Mouse (Mus musculus): ENCODE measurements at regions not wholly inside any gene's neighbourhood (a gene's known extent, or its start where the extent isn't known, plus 50 kb on each side); places are given as distances from the start of the nearest gene placed in this dataset.

DNA sequence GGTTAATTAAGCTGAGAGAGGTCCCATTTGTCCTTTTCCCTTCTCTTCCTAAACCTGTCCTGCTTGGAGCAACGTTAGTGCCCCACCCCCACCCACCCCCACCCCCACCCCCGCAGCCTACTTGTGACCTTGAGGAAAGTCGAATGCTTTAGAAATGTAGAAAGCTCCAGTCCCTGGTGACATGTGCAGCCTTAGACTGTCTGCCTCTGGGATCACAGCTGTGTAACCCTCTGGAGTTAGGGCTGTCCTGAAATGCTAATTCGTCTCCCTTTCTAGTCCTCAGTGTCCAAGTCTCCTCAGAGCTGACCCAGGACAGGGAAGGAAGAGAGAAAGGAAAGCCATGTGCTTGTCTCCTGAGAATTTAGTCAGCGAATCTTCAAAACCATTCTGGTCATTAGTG is 125.0 kb upstream of the Bcor start:
- Histone ChIP-seq H3K9me3 (replicated peaks) (no peaks in the 10 kb centered on the region), H3K4me3 (no peak overlapping the region), H3K4me1 (peaks cover 41% of the 10 kb centered on the region), H3K36me3 (no peaks in the 10 kb centered on the region), H3K27me3 (ENCODE audit: low read depth, poor library complexity, severe bottlenecking) (peaks cover 92% of the 10 kb centered on the region), H3K27ac (no peak overlapping the region)
- DNase-seq (ENCODE audit: low spot score) = no peak
- WGBS = 41% methylated on average over 4 of the region's 5 CpGs

DNA sequence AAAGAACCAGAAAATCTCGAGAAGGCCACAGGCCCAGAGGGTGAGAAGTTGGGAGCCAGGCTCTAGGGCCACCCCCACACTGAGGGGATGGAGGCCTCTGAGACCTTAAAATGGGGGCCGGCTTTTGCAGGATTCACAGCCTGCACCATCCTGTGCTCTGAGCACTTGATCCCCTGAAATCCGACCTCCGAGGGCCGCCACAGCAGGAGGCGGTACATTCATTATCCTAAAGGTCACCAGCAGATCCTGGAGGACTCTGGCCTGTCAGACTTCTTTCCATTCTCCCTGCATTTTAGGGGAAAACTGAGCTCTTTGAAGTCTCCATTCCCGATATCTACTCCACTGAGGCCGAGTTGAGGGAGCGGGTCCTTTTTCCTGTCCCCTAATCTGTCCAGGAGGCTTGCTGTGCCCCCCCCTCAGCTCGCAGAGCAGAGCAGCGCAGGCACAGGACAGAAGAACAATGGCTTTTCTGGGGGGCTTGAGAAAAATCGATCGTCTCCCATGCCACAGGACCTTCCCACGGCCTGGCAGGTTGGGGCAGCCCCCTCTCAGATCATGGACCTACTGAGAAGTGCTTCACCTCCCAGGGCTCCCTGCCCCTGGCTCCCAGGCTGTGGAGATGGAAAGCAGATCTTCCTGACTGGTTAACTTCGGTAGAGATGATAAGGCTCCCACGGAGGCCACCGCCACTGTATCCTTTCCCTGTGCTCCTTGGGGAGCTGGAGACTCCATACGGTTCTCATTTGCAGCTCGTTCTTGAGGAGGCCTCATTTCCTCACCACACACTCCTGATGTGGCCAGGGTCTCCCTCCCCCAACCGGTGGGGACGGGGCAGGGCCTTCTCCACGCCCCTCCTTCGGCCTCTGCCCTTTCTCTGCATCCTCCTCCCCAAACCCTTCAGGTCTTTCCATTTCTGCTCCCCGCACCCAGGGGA is 126.1 kb upstream of the Bcor start:
- WGBS = 14% methylated on average over 24 of the region's 24 CpGs
- peak overlapping the region; percentile 84 for H3K27ac ChIP-seq
- peak; percentile 60 for DNase-seq (ENCODE audit: low spot score)
- no peaks in the 10 kb centered on the region for H3K36me3 ChIP-seq
- peaks cover 41% of the 10 kb centered on the region for H3K4me1 ChIP-seq
- H3K27me3 ChIP-seq (ENCODE audit: low read depth, poor library complexity, severe bottlenecking) = peaks cover 93% of the 10 kb centered on the region
- peak overlapping the region; percentile 22 for H3K4me3 ChIP-seq
- H3K9me3 ChIP-seq (replicated peaks) = no peaks in the 10 kb centered on the region

DNA sequence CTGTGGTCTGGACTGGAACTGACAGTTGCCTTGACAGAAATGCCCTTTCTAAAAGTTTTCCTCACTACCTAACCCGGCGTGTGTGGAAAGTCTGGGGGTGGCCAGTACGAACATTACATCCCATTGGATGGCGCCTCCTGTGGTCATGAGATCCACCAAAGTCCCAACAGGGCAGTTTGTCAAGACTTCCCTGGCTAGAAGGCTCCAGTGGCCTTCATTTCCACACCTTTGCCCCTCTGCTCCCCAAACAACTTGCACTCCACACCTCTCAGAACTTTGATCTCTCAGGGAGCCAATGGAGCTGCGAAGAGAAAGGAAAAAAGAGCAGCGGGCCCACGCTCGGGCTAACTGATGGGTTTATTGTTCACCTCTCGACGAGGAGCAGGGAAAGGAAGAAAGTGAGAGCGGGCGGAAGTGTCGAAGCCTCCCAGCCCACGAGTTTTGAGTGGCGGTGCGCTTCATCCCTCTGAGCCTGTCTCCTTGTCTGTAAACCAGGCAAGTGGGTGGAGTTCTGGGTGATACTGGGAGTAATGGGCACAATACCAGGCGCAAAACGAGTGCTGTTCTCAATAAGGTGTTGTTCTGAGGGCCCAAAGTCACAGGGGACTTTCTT is 126.9 kb upstream of the Bcor start:
- DNase-seq (ENCODE audit: low spot score) = peak; percentile 50
- Histone ChIP-seq H3K4me1 (peaks cover 41% of the 10 kb centered on the region), H3K27me3 (ENCODE audit: low read depth, poor library complexity, severe bottlenecking) (peaks cover 100% of the 10 kb centered on the region), H3K36me3 (no peaks in the 10 kb centered on the region), H3K9me3 (replicated peaks) (no peaks in the 10 kb centered on the region), H3K27ac (peak overlapping the region; percentile 84), H3K4me3 (peak overlapping the region; percentile 22; the same call in 1 of the 2 replicates)
- 10% methylated on average over 18 of the region's 18 CpGs for WGBS

DNA sequence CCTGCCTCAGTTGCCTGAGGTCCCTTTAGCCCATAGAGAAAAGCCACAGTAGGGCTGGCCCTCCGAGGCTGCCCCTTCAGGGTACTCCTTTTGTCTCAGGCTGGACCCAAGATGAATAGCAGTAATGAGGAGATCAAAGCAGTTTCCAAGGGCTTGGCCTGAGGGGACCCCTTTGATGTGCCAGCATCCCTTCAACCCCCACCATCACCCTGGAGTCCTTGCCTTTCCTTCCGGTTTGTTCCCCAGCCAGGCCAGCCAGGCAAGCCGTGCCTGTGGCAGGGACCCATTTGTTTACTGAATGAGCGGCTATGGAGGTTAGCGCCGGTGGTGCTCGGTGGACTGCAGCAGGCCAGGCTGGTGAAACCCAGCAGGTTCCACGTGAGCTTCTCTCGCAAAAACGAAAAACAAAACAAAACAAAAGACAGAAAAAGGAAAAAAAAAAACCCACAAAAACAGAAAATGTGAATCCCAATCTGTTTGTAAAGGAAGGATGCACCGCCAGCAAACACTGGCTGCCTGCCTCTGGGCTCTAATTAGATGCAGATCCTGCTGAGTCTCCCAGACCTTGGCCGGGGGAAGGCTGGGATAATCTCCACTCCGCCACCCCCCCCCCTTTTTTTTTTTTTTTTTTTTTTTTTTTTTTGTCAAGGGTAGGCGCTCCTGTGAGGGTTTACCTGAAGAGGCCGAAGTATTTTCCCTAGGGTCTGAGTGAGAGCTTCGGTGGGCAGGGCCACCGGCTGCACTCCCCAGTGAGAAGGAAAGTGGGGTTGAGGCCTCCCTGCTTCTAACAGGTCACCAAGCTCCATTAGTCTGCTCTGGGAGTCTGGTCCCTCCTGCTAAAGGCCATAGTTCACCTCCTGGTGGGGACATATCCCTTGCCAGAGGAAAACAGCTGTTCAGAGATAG is 127.8 kb upstream of the Bcor start:
- Histone ChIP-seq H3K4me3 (no peak overlapping the region), H3K27ac (peak overlapping the region; percentile 84), H3K4me1 (peaks cover 41% of the 10 kb centered on the region), H3K27me3 (ENCODE audit: low read depth, poor library complexity, severe bottlenecking) (peaks cover 100% of the 10 kb centered on the region), H3K36me3 (no peaks in the 10 kb centered on the region), H3K9me3 (replicated peaks) (no peaks in the 10 kb centered on the region)
- DNase-seq (ENCODE audit: low spot score) = peak; percentile 53
- WGBS = 13% methylated on average over 15 of the region's 17 CpGs

DNA sequence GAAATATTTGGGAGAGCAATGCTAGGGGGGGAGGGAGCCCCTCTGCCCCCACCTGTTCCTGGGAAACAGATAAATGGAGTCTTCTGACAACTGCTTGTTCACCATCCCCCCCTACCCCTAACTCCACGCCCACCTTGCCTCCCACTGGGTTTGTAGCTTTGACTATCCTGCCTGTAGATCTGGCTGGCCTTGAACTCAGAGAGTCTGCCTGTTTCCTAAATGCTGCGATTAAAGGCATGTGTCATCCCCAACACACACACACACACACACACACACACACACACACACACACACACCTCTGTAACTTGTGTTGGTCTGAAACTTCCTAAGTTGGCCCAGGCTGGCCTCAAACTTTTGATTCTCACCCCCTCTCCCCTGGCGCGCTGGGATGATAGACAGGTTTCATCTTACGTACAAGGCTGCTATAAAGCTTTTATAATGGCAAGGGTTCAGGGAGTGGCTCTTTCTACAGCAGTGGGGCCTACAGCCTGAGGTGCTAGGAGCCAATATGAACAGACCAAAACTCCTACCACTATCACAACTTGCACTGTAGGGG is 128.5 kb upstream of the Bcor start:
- H3K36me3 ChIP-seq = no peaks in the 10 kb centered on the region
- H3K9me3 ChIP-seq (replicated peaks) = no peaks in the 10 kb centered on the region
- peak; percentile 34 for DNase-seq (ENCODE audit: low spot score)
- peak overlapping the region; percentile 61 for H3K27ac ChIP-seq
- peaks cover 41% of the 10 kb centered on the region for H3K4me1 ChIP-seq
- WGBS = 22% methylated on average over 5 of the region's 5 CpGs
- peaks cover 100% of the 10 kb centered on the region for H3K27me3 ChIP-seq (ENCODE audit: low read depth, poor library complexity, severe bottlenecking)
- no peak overlapping the region for H3K4me3 ChIP-seq

DNA sequence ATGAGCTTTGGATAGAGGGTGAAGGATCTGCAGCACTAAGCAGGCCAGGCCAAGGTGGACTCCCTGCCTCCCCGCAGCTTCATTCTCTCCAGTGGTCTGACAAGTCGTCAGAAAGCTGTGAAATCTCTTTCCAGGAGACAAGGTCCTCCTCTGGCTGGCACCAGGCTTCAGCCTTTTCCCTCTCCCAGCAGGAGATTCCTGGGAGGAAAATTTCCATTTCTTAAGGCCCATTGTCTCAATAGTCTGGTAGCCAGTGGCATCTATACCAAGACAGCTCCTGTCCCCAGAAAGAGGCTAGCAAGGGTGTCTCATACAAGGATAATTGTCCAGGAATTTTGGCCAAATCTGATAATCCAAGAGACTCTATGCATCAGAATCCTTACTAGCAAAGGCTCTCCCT is 133.0 kb upstream of the Bcor start:
- no peak overlapping the region for H3K4me3 ChIP-seq
- no peaks in the 10 kb centered on the region for H3K9me3 ChIP-seq (replicated peaks)
- 25% methylated on average over 2 of the region's 2 CpGs for WGBS
- H3K4me1 ChIP-seq = peaks cover 33% of the 10 kb centered on the region
- DNase-seq (ENCODE audit: low spot score) = no peak
- H3K27ac ChIP-seq = no peak overlapping the region
- H3K36me3 ChIP-seq = no peaks in the 10 kb centered on the region
- H3K27me3 ChIP-seq (ENCODE audit: low read depth, poor library complexity, severe bottlenecking) = peaks cover 92% of the 10 kb centered on the region

DNA sequence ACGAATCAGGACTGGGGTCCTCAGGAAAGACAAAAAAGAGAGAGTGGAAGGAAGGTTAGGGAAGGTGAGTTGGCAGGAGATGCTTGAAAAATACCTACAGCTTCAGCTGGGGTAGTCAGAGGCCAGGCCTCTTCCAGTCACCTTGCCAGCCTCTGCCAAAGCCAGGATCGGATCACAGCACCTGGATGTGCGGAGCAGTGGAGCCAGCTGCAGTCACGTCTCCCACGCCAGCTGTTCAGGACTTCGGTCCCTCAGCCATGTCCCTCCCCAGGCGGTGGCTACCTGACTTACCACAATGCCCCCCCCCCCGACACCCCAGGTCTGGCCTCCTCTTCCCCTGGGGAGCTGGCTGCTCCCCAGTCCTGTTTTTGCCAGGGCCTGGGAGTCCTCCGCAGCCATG is 134.3 kb upstream of the Bcor start:
- peak; percentile 46 for DNase-seq (ENCODE audit: low spot score)
- 61% methylated on average over 9 of the region's 9 CpGs for WGBS
- peak overlapping the region; percentile 75 for H3K27ac ChIP-seq
- H3K27me3 ChIP-seq (ENCODE audit: low read depth, poor library complexity, severe bottlenecking) = peaks cover 90% of the 10 kb centered on the region
- H3K4me3 ChIP-seq = no peak overlapping the region
- no peaks in the 10 kb centered on the region for H3K9me3 ChIP-seq (replicated peaks)
- H3K4me1 ChIP-seq = peaks cover 22% of the 10 kb centered on the region
- no peaks in the 10 kb centered on the region for H3K36me3 ChIP-seq

DNA sequence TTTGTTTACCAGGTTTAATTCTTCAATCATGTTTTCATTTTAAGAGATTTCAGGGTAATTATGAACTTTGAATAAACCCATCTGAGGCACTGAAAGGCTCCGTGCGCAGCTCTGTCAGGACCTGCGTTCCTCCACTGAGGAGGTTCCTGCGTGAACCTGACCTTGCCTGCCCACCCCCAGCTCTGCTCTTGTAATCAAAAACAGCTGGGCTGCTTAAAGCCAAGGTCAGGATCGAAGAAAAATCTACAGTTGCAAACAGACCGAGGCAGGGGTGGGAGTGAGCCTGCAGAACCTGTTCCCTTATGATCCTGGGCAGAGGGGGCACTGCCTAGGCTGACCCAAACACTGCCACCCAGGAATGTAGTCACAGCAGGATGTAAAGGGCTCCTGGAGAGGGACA is 134.8 kb upstream of the Bcor start:
- Histone ChIP-seq H3K27ac (peak overlapping the region; percentile 75), H3K4me3 (no peak overlapping the region), H3K36me3 (no peaks in the 10 kb centered on the region), H3K27me3 (ENCODE audit: low read depth, poor library complexity, severe bottlenecking) (peaks cover 90% of the 10 kb centered on the region), H3K9me3 (replicated peaks) (no peaks in the 10 kb centered on the region), H3K4me1 (peaks cover 20% of the 10 kb centered on the region)
- DNase-seq (ENCODE audit: low spot score) = peak; percentile 54
- WGBS = 29% methylated on average over 6 of the region's 6 CpGs

DNA sequence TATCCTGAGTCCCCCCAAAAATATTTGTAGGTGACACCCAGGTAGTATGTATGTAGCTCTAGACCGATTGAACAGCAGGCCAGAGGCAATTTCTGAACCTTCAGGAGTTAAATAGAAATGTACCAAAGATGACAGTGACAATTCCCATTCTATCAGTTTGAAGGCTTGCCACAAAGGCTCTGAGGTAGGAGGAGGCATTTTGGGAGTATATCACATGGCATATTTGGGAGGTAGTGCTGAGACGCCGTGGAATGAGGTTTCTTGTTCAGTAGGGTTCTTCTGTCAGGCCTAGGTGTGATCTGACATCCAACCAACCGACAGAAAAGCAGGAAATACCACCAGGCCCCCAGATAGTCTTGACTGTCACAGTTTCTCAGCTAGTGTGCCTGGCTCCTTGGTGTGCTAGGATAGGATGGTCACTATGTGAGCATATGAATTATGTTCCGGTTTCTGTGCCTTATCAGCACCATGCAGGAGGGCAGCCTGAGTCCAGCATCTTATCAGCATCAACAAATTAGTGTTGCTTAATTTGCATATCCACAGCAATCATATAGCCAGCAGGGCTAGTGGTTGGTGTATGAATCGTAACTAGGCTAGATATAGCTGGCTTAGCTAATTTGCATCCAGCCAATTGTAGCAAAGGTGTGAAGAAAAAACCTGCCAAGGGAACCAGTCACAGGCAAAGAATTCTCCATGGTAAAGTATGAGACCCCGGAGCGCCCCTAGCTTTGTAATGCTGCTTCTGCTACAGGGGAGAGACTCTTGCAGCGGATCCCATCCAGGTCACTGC is 136.3 kb upstream of the Bcor start:
- no peak overlapping the region; the same call in 1 of the 2 replicates for H3K27ac ChIP-seq
- no peaks in the 10 kb centered on the region for H3K36me3 ChIP-seq
- 74% methylated on average over 9 of the region's 9 CpGs for WGBS
- peaks cover 20% of the 10 kb centered on the region for H3K4me1 ChIP-seq
- DNase-seq (ENCODE audit: low spot score) = no peak
- no peak overlapping the region for H3K4me3 ChIP-seq
- peaks cover 90% of the 10 kb centered on the region for H3K27me3 ChIP-seq (ENCODE audit: low read depth, poor library complexity, severe bottlenecking)
- no peaks in the 10 kb centered on the region for H3K9me3 ChIP-seq (replicated peaks)

DNA sequence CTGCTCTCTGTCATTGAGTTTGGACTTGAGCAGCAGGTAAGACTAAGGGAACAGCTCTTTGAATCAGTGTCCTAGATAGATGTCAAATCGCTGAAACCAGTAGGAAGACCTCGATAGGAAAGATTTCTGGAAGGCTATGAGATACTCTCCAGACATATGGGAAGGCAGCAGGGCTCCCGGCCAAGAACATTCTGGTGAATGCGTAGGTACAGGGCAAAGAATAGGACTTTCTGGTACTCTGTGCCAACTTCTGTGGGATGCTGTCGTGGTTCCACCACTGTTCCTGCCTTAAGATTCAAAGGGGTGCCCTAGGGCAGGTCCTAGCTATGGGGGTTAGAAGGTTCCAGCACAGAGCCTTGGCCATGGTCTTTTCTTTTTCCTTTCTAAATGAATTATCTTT is 138.5 kb upstream of the Bcor start:
- Histone ChIP-seq H3K36me3 (no peaks in the 10 kb centered on the region), H3K9me3 (replicated peaks) (no peaks in the 10 kb centered on the region), H3K27me3 (ENCODE audit: low read depth, poor library complexity, severe bottlenecking) (peaks cover 83% of the 10 kb centered on the region), H3K4me3 (no peak overlapping the region), H3K4me1 (peaks cover 20% of the 10 kb centered on the region), H3K27ac (no peak overlapping the region)
- DNase-seq (ENCODE audit: low spot score) = no peak
- WGBS = 91% methylated on average over 5 of the region's 5 CpGs

DNA sequence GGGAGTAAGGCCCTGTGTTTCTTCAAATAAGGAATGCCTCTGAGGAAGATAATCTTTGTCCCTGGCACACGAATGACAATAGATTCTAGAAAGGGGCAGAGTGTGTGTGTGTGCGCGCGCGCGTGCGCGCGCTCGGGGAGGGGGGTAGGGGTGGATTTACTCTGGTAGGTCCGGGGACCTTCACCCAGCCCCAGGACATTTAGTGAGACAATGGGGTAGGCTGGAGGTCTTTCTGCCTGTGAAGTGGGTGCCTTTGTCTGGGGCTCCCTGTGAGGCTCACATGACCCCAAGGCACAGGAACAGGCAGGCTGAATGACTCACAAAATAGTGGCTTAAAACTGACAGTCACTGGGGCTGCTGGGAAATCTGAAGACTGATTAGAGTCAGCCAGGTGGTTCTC is 139.1 kb upstream of the Bcor start:
- Histone ChIP-seq H3K4me3 (no peak overlapping the region), H3K36me3 (no peaks in the 10 kb centered on the region), H3K4me1 (peaks cover 18% of the 10 kb centered on the region), H3K9me3 (replicated peaks) (no peaks in the 10 kb centered on the region), H3K27ac (no peak overlapping the region), H3K27me3 (ENCODE audit: low read depth, poor library complexity, severe bottlenecking) (peaks cover 81% of the 10 kb centered on the region)
- WGBS = 94% methylated on average over 11 of the region's 11 CpGs
- DNase-seq (ENCODE audit: low spot score) = no peak

DNA sequence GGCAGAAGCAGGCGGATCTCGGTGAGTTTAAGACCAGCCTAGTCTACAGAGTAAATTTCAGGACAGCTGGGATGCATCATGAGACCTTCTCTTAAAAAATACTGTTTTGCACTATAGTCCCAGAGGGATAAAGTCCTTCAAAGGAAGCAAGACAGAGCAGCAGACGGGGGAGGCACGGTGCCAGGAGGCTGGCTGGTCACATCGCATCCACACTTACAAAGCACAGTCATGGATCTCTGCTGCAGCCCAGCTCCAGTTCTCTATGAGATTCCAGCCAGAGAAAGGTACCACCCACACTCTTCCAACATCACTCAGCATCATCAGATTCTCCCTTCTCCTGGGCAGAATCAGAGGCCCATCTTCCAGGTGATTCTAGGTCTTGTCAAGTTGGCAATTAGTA is 144.5 kb upstream of the Bcor start:
- DNase-seq (ENCODE audit: low spot score) = no peak
- Histone ChIP-seq H3K27me3 (ENCODE audit: low read depth, poor library complexity, severe bottlenecking) (peaks cover 87% of the 10 kb centered on the region), H3K4me3 (no peak overlapping the region), H3K27ac (no peak overlapping the region), H3K4me1 (no peaks in the 10 kb centered on the region; the same call in 1 of the 2 replicates), H3K9me3 (replicated peaks) (no peaks in the 10 kb centered on the region), H3K36me3 (no peaks in the 10 kb centered on the region)
- WGBS = 93% methylated on average over 5 of the region's 5 CpGs

Data from limb, embryonic 10.5 days (tissue).